Mouse (Mus musculus) hematopoietic stem cell, adult 5-6 weeks (primary cell): ENCODE data around the gene Plaur. TPM values are rescaled to one million over a fixed set of nuclear protein-coding genes. Genes with fewer than 3 reads are reported as not detected.

ENCODE experiments used
- ATAC-seq, 2 experiments: fragments of 125-278 bp in 1 of 2; replicated peaks in 1 of 2; 2 replicates each; pipeline ENCODE4 v1.8.0; 2016 to 2017; ENCODE audit warnings: inconsistent platforms in 2 of 2, mild to moderate bottlenecking in 2 of 2, moderate number of reproducible peaks in 2 of 2, low read depth in 1 of 2, moderate TSS enrichment in 1 of 2; ENCODE audit not compliant: low FRiP score in 2 of 2, poor library complexity in 2 of 2, severe bottlenecking in 2 of 2, insufficient read depth in 1 of 2, low TSS enrichment in 1 of 2
- total RNA-seq: library from RNA; stranded (forward); fragments of 172-1452, 232-1000 nt; gene quantifications from 2 replicates; pipeline ENCODE4 v1.2.3, GENCODE M21; 2017

Gene Plaur
- total RNA-seq, 1 experiment from 2014 or later: 37.1 TPM

DNA sequence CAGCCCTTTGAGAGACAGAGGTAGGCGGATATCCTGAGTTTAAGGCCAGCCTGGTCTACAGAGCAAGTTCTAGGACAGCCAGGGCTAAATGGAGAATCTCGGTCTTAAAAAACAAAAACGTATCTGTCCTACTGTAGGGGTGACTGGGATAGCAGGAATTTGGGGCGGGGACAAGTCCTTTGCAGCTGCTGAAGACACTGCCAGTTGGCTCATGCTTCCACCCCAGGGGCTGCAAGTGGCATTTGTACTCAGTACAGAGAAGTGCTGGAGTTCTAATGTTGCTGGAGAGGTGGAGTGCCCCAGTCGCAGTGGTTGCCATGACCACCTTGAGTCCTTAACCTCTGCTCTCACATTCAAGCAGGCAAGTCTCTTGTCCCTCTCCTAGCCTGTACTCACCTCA is 60.5 kb downstream of the Plaur start:
- no peak for ATAC-seq

DNA sequence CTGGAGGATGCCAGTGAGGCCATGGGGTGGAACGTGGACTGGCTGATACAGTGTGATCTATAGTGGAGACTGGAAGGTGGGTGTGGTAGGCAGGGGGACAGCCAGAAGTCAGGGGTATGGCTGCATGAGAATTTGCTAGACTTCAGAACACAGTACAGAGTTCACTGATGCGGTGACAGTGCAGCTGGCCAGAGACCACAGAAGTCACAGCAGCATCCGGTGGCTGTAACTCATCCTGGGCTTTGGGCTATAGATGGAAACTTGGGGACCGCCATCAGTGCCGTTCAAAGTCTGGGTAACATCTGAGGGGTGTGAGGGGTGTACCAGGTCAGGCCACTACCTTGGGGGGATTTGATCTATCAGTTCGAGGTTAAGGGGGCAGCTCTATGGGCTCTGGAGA is 61.4 kb downstream of the Plaur start:
- ATAC-seq: no peak

- no peak for ATAC-seq
Observed at GRCm38 (mm10) chr7:24524978-24525377, 62.7 kb downstream of the Plaur start.

Other genes starting within 250 kb of the Plaur start
- 10.6 and 12.9 TPM in 2 replicates for gene Zfp109, start 224.9 kb upstream of the Plaur start, total RNA-seq
- gene Zfp108, start 207.7 kb upstream of the Plaur start, total RNA-seq: 2.0 and 4.6 TPM in 2 replicates
- 5.1 and 9.1 TPM in 2 replicates for gene Zfp93, start 192.1 kb upstream of the Plaur start, total RNA-seq
- gene Zfp61, start 161.3 kb upstream of the Plaur start, total RNA-seq: 23.2 and 24.6 TPM in 2 replicates
- gene Zfp94, start 145.8 kb upstream of the Plaur start, total RNA-seq: 5.5 and 6.5 TPM in 2 replicates
- not detected in 2 replicates for gene Tescl, start 128.5 kb upstream of the Plaur start, total RNA-seq
- not detected in 2 replicates for gene Lypd5, start 113.3 kb upstream of the Plaur start, total RNA-seq
- 75.9 and 80.8 TPM in 2 replicates for gene Kcnn4, start 92.2 kb upstream of the Plaur start, total RNA-seq
- 15.6 and 21.3 TPM in 2 replicates for gene Smg9, start 62.9 kb upstream of the Plaur start, total RNA-seq
- gene Irgc1, start 10.2 kb upstream of the Plaur start, total RNA-seq: not detected in 2 replicates
- 0.35 TPM in 1 of 2 replicates, not detected in the other for gene Cadm4, start 19.5 kb downstream of the Plaur start, total RNA-seq
- 1.1 and 5.1 TPM in 2 replicates for gene Zfp428, start 44.5 kb downstream of the Plaur start, total RNA-seq
- not detected in 2 replicates for gene AC161166.1, start 50.0 kb downstream of the Plaur start, total RNA-seq
- 6.8 and 8.0 TPM in 2 replicates for gene Irgq, start 68.2 kb downstream of the Plaur start, total RNA-seq
- not detected in 2 replicates for gene Pinlyp, start 83.6 kb downstream of the Plaur start, total RNA-seq
- 42.9 and 43.3 TPM in 2 replicates for gene Xrcc1, start 83.8 kb downstream of the Plaur start, total RNA-seq
- gene Ethe1, start 125.1 kb downstream of the Plaur start, total RNA-seq: 14.2 and 16.4 TPM in 2 replicates
- gene Zfp575, start 125.2 kb downstream of the Plaur start, total RNA-seq: not detected in 2 replicates
- gene Phldb3, start 148.3 kb downstream of the Plaur start, total RNA-seq: 13.9 and 17.5 TPM in 2 replicates
- not detected in 2 replicates for gene Lypd3, start 174.1 kb downstream of the Plaur start, total RNA-seq
- not detected in 2 replicates for gene Tex101, start 214.2 kb downstream of the Plaur start, total RNA-seq
- not detected in 2 replicates for gene BC049730, start 246.8 kb downstream of the Plaur start, total RNA-seq